Mouse (Mus musculus) heart, embryonic 10.5 days (tissue): Measurements from ENCODE around the gene Nr1d1. TPM values are rescaled to one million over a fixed set of nuclear protein-coding genes. Genes with fewer than 3 reads are reported as not detected.

ENCODE experiments used
- DNase-seq: peaks from one replicate; pipeline ENCODE4 v3.0.0-alpha.2; 2017; ENCODE audit warnings: low spot score
- H3K27ac ChIP-seq: fragments of 300-500 bp; sonication (generic); 2 replicates; pipeline ENCODE4 v1.5.1; 2016; ENCODE audit warnings: mild to moderate bottlenecking
- H3K27me3 ChIP-seq: fragments of 300-500 bp; sonication (generic); 2 replicates; pipeline ENCODE4 v1.6.1; 2016; ENCODE audit warnings: mild to moderate bottlenecking; ENCODE audit not compliant: poor library complexity, insufficient read depth, severe bottlenecking
- H3K36me3 ChIP-seq: fragments of 300-500 bp; sonication (generic); 2 replicates; pipeline ENCODE4 v1.6.1; 2016; ENCODE audit warnings: mild to moderate bottlenecking, moderate library complexity
- H3K4me1 ChIP-seq: fragments of 300-500 bp; sonication (generic); 2 replicates; pipeline ENCODE4 v1.6.1; 2016; ENCODE audit warnings: mild to moderate bottlenecking
- H3K4me3 ChIP-seq: fragments of 300-500 bp; sonication (generic); 2 replicates; pipeline ENCODE4 v1.5.1; 2016; ENCODE audit warnings: mild to moderate bottlenecking, moderate library complexity
- H3K9me3 ChIP-seq: fragments of 300-500 bp; sonication (generic); 2 replicates; pipeline ENCODE4 v1.6.1; 2016; ENCODE audit warnings: mild to moderate bottlenecking, moderate library complexity
- WGBS: fragments of 180-500 bp; shearing (Covaris S2); methylation state at CpG from one replicate; pipeline ENCODE4 v1.1.7; 2016; 5-methylcytosine and 5-hydroxymethylcytosine counted together
- polyA plus RNA-seq: library from polyadenylated mRNA; unstranded; fragments of >200 nt; fragmentation: Nextera tagmentation; extraction: Ambion mirVana; gene quantifications from 2 replicates; pipeline ENCODE4 v1.2.1, GENCODE M21; 2016

Nr1d1 gene
- polyA plus RNA-seq, 1 experiment from 2014 or later, result 3.6 TPM

DNA sequence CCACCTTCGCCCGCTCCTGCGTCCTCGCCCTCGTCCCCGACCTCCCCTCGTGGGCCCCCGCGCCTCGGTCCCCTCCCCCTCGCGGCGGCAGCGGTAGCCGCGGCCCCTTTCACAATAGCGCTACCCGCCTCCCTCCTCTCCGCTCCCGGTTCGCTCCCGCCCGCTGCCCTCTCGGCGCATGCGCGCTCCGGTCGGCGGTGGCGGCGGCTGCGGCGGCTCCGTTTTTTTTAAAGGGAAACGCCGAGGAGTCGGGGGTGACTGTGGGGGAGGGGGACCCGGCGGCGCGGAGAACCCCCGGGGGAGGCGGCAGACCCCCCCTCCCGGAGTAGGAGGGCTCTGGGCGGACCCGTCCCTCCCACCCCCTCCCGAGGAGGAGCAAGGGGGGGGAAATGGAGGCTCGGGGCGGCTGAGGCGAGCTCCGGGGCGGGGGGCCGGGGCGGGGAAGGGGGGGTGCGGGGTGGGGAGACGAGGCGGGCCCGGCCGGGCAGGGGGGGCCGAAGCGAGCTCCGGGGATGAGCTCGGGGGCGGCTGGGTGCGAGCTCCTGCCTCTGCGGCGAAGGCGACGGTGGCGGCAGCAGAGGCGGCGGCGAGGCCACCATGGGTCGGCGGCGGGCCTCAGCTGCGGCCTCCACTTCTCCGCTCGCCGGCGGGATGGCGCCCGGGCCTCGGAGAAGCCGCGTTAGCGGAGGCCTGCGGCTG is 20.0 kb upstream of the Nr1d1 start, which contains the start of gene Msl1:
TSS of gene Msl1 (plus strand) at position 502 of the 699 bp plus-strand sequence.
- Histone ChIP-seq H3K9me3 (no peaks in the 10 kb centered on the region), H3K4me1 (peaks cover 31% of the 10 kb centered on the region), H3K36me3 (peaks cover 19% of the 10 kb centered on the region), H3K4me3 (peak within 1 kb of the TSS; percentile 89), H3K27ac (peak within 1 kb of the TSS; percentile 98), H3K27me3 (no peaks in the 10 kb centered on the region)
- WGBS, result 1% methylated on average over 76 of the region's 89 CpGs
- peak; percentile 92 for DNase-seq

DNA sequence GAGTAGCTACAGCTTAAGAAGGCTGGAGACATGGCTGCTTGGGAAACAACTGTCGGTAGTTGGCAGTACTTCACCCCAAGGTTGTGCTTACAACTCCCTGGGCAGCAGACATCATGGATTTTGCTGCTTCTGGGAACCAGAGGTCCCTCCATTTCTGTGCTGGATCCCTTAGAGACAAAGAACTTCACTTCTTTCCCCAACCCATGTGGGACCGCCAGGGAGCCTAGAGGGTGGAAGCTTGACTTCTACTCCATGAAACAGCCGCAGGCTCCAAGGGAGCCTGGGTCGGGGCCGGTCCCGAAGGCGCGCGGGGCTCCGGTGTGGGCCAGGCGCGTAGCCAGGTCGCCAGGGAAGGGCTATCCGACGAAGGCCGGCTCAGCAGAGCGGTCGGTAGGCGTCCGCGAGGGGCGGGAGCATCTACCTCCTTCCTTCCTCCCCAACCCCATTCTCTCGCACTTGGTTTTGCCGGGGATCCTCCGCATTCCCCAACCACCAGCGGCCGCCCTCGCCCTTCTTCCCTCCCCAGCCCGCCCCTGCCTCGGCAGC is 19.4 kb upstream of the Nr1d1 start:
- Histone ChIP-seq H3K4me3 (peak overlapping the region; percentile 89), H3K27ac (peak overlapping the region; percentile 98), H3K36me3 (peaks cover 13% of the 10 kb centered on the region), H3K9me3 (no peaks in the 10 kb centered on the region), H3K4me1 (peaks cover 31% of the 10 kb centered on the region), H3K27me3 (no peaks in the 10 kb centered on the region)
- under 1% methylated on average over 30 of the region's 30 CpGs for WGBS
- peak; percentile 88 for DNase-seq

DNA sequence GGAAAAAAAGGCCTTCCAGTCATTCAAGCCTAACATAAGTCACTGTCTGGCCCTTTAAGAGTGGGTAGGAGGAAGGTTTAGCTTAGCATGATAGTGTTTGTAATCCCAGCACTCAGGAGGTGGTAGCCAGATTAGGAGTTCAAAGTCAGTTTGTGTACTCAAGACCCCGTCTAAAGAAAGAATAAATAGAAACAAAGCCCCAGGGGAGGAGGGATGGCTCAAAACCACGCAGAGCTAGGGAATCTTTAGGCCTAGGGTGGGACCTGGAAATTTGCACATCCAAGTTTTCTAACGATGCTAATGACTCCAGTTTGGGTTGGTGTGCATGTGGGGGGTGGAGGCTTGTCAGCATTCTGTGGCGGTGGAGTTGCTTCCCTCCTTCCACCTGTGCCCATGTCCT is 16.9 kb upstream of the Nr1d1 start:
- H3K27ac ChIP-seq, result no peak overlapping the region
- 11% methylated on average over 4 of the region's 4 CpGs for WGBS

DNA sequence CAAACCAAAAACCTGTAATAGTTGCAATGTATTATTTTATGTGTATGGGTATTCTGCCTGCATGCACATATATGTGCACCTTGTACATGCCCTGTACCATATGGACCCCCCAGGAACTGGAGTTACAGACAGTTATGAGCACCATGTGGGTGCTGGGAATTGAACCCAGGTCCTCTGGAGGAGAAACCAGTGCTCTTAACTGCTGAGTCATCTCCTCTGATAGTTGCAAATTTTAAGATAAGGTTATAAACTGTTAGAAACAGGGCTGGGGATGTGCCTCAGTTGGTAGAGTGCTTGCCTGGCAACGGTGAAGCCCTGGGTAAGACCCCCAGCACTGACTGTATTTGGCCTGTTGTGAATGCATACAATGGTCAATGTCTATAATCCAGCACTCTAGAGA is 16.3 kb upstream of the Nr1d1 start:
- no peak for DNase-seq
- Histone ChIP-seq H3K4me3 (no peak overlapping the region), H3K27me3 (no peaks in the 10 kb centered on the region), H3K9me3 (no peaks in the 10 kb centered on the region), H3K27ac (no peak overlapping the region), H3K36me3 (no peaks in the 10 kb centered on the region), H3K4me1 (peaks cover 35% of the 10 kb centered on the region)
- WGBS, result 67% methylated on average over 1 of the region's 1 CpGs

More for the DNA sequence above, 16.9 kb upstream of the Nr1d1 start:
- H3K4me1 ChIP-seq, result peaks cover 28% of the 10 kb centered on the region
- DNase-seq, result no peak
- H3K9me3 ChIP-seq, result no peaks in the 10 kb centered on the region
- no peak overlapping the region for H3K4me3 ChIP-seq
- no peaks in the 10 kb centered on the region for H3K27me3 ChIP-seq
- H3K36me3 ChIP-seq, result no peaks in the 10 kb centered on the region

DNA sequence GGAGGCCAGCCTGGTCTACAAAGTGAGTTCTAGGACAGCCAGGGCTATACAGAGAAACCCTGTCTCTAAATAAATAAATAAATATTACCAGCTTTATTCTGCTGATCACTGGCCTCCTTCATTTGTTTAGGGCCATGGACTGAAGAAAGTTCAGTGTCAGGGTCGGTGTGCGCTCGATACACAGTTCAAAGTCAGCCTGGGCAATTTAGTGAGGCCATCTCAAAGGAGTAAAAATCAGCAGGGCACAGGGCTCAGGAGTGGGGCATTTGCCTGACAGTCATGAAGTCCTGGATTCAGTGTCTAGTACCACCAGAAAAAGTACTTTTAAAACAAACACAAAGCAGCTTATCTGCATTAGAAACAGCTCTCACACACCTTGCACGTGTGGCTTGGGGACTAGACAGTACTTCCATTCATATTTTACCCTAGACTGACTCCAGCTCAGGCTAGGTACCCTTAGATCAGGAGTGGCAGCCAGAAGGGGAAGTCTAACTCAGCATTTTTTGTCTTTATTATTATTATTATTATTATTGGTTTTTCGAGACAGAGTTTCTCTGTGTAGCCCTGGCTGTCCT is 15.6 kb upstream of the Nr1d1 start:
- peaks cover 42% of the 10 kb centered on the region for H3K4me1 ChIP-seq
- WGBS, result 82% methylated on average over 5 of the region's 5 CpGs

DNA sequence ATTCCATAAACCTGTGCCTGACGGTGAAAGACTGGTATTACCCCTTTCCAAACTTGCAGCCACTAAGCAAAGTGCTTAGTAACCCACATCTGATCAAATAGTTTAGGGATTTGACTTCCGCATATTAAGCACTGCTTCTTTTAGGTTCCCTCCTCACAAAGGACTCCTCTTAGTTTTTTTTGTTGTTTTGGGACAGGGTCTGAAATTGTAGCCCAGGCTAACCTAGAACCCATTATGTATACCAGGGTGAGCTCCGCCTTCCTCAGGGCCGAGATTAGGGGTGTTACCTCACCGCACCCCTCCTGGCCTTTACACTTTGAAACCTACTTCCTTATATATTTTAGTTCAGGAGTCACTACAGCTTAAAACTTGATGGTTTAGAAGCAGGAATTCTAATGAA is 14.7 kb upstream of the Nr1d1 start:
- H3K4me3 ChIP-seq, result peak overlapping the region; percentile 65
- peaks cover 51% of the 10 kb centered on the region for H3K4me1 ChIP-seq
- WGBS, result 34% methylated on average over 5 of the region's 5 CpGs
- H3K27ac ChIP-seq, result peak overlapping the region; percentile 92
- no peaks in the 10 kb centered on the region for H3K9me3 ChIP-seq
- DNase-seq, result no peak
- no peaks in the 10 kb centered on the region for H3K36me3 ChIP-seq
- no peaks in the 10 kb centered on the region for H3K27me3 ChIP-seq

More for the DNA sequence above, 15.6 kb upstream of the Nr1d1 start:
- Histone ChIP-seq H3K4me3 (no peak overlapping the region), H3K27ac (no peak overlapping the region), H3K27me3 (no peaks in the 10 kb centered on the region), H3K36me3 (no peaks in the 10 kb centered on the region), H3K9me3 (no peaks in the 10 kb centered on the region)
- DNase-seq, result no peak

DNA sequence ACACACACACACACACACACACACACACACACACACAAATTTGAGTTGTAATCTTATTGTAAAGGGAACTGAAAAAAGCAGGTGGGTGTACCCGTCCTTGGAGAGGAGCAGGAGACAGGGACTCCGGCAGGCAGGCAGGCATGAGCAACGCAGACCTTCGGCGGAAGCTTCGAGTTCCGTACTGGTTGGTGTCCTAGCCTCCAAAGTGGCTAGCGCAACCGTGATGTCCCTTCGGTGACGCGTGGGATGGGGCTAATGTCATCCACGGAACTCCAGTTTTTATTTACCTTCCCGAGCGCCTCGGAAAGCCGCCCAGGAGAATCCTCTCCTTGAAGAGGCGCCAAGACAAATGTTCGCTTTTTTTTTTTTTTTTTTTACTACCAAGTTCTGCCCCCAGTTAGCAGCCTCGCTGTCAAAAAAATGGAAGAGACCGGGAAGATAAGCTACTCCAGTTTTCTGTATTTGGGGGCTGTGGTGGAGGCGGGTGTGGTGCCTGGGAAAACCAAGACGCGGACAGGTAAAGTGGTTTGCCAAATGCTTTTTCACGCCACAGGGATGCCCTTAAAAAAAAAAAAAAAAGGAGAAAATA is 14.2 kb upstream of the Nr1d1 start:
- DNase-seq, result no peak
- H3K27ac ChIP-seq, result peak overlapping the region; percentile 92
- WGBS, result 1% methylated on average over 25 of the region's 25 CpGs
- no peaks in the 10 kb centered on the region for H3K27me3 ChIP-seq
- H3K4me1 ChIP-seq, result peaks cover 54% of the 10 kb centered on the region
- H3K36me3 ChIP-seq, result no peaks in the 10 kb centered on the region
- H3K9me3 ChIP-seq, result no peaks in the 10 kb centered on the region
- H3K4me3 ChIP-seq, result peak overlapping the region; percentile 65

DNA sequence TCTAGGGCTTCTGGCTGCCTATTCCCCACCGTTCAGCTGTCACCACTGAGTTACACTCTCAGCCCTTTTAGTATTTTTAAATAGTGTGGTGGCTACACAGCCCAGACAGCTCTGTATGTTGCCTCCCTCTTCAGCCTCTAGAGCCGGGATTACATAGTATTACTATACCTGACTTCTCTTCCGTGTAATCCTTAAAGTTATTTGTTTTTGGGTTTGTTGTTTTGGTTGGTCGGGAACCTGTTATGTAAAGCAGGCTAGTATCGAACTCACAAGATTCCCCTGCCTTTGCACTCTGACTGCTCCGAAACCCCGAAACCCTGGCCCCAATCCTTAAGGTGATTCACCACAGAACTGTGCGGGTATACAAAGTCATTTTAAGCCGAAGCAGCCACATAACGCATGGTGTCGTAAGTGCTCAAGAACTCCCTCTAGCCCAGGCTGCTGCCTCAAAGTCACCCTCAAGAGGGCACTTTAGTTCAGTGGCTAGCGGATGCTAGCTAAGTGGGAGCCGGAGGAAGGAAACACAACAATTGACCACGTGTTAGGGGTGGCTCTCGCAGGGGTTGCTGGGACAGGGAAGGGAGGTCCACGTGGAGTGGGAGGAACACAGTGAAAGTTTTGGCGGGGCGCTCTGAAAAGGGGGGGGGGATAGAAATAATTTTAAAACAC is 13.6 kb upstream of the Nr1d1 start:
- H3K4me3 ChIP-seq, result peak overlapping the region; percentile 65
- 11% methylated on average over 18 of the region's 18 CpGs for WGBS
- DNase-seq, result peak; percentile 97
- H3K36me3 ChIP-seq, result no peaks in the 10 kb centered on the region
- peaks cover 59% of the 10 kb centered on the region for H3K4me1 ChIP-seq
- H3K27ac ChIP-seq, result peak overlapping the region; percentile 92
- H3K9me3 ChIP-seq, result no peaks in the 10 kb centered on the region
- H3K27me3 ChIP-seq, result no peaks in the 10 kb centered on the region

DNA sequence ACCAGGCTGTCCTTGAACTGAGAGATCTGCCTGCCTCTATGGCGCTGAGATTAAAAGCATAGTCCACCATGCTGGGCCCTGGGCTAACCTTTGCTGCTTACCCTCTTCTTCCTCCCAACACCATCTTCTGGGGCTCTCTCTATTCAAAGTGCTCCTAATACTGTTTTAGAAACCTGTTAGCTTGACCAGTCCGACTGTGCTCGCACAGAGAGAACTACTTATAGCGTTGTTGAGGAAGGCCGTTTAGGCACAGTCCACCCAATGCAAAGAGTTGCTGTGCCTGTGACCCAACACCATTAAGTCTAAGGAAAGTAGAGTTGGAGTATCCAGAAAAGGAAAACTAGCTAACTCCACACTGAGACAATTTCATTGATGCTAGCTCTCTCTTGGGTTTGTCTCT is 13.0 kb upstream of the Nr1d1 start:
- DNase-seq, result no peak
- 87% methylated on average over 5 of the region's 5 CpGs for WGBS
- Histone ChIP-seq H3K4me3 (peak overlapping the region; percentile 15; the same call in 1 of the 2 replicates), H3K27me3 (no peaks in the 10 kb centered on the region), H3K4me1 (peaks cover 65% of the 10 kb centered on the region), H3K27ac (peak overlapping the region; percentile 92), H3K9me3 (no peaks in the 10 kb centered on the region), H3K36me3 (no peaks in the 10 kb centered on the region)

DNA sequence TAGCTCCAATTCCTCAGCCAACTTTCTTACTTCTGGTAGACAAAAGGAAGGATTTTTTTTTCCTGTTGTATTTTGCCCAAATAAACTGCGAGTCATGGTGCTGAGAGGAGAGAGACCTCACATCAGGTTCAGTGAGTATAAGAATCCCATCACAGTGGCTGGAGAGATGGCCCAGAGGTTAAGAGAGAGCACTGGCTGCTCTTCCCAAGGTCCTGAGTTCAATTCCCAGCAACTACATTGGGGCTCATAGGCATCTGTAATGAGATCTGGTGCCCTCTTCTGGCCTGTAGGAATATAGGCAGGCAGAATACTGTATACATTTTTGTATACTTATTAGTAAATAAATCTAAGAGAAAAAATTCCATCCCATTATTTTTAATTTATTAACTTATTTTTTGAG is 12.6 kb upstream of the Nr1d1 start:
- peaks cover 67% of the 10 kb centered on the region for H3K4me1 ChIP-seq
- H3K27ac ChIP-seq, result peak overlapping the region; percentile 92
- peak overlapping the region; percentile 39; the same call in 1 of the 2 replicates for H3K4me3 ChIP-seq
- WGBS, result 94% methylated on average over 1 of the region's 1 CpGs
- no peaks in the 10 kb centered on the region for H3K9me3 ChIP-seq
- no peaks in the 10 kb centered on the region for H3K36me3 ChIP-seq
- H3K27me3 ChIP-seq, result no peaks in the 10 kb centered on the region
- DNase-seq, result no peak

DNA sequence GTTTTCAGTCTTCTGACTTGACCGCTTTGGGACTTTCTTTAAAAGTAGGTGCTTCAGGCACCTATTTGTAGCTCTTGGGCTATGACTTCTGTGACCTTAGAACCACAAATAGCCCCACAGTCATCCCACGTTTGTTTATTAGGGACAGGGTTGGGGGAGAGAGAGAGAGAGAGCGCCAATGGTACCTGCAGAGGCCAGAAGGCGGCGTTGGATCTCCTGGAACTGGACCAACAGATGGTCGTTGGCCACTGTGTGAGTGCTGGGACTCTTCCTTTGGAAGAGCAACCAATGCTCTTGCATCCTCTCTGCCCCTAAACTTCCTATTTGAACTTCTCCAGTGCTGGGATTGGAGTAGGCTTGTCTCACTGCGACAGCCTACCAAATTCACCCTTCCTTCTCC is 12.1 kb upstream of the Nr1d1 start:
- no peaks in the 10 kb centered on the region for H3K9me3 ChIP-seq
- H3K4me3 ChIP-seq, result peak overlapping the region; percentile 39
- peaks cover 67% of the 10 kb centered on the region for H3K4me1 ChIP-seq
- H3K36me3 ChIP-seq, result no peaks in the 10 kb centered on the region
- peak overlapping the region; percentile 92 for H3K27ac ChIP-seq
- H3K27me3 ChIP-seq, result no peaks in the 10 kb centered on the region
- DNase-seq, result no peak
- WGBS, result 32% methylated on average over 7 of the region's 7 CpGs

DNA sequence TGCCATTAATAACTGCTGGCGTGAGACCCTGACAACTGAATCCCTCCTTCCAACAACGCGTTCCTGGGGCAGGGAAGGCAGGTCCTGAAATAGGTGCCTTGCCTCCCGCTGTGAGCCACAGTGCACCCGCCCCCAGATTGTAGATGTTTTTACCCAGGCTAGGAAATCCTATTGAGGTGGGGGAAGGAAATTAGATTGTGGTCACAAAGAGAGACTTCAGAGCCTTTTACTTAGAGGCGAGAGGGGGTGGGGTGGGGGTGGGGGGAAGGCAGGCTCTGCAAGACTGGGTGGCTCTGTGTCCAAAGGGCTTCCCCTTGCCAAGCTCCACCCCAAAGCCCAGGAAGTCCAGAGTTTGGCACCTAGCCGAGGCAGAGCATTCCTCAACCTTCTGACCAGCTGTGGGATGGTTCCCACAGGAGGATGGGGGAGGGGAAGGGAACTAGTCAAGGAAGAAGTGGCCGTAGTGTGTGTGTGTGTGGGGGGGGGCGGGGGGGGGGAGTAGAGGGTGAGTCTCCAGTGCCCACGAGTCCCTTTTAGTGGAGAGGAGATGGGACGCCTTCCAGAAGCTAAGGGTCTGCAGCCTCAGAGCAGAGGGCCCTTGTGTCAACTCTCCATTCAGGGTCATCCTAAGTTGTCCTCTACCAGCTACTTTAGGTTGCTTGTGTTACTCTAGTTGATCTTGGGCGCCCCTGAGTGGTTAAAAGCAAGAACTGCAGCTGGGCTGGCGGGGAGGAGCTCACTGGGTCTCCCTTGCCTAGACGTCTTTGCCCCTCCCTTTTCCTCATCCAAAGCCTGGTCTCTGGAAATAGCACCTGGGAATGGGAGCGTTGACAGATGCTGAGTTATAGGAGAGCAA is 11.5 kb upstream of the Nr1d1 start:
- peak; percentile 97 for DNase-seq
- WGBS, result under 1% methylated on average over 14 of the region's 15 CpGs
- peaks cover 71% of the 10 kb centered on the region for H3K4me1 ChIP-seq
- no peaks in the 10 kb centered on the region for H3K9me3 ChIP-seq
- peak overlapping the region; percentile 39 for H3K4me3 ChIP-seq
- no peaks in the 10 kb centered on the region for H3K27me3 ChIP-seq
- H3K27ac ChIP-seq, result peak overlapping the region; percentile 92
- no peaks in the 10 kb centered on the region for H3K36me3 ChIP-seq
